Mouse (Mus musculus) adrenal gland, postnatal 4 days (tissue): ENCODE measurements around the gene Crip2. TPM values are rescaled to one million over a fixed set of nuclear protein-coding genes. Genes with fewer than 3 reads are reported as not detected.

ENCODE experiments used
- DNase-seq, 2 experiments: peaks; one replicate each; pipeline ENCODE4 v3.0.0; 2021 to 2022; ENCODE audit warnings: low spot score in 2 of 2, mixed read lengths in 2 of 2
- total RNA-seq, 2 experiments: library from RNA; stranded (reverse); gene quantifications; 2 replicates each; pipeline ENCODE4 v1.2.3; 2021

Crip2 gene
- total RNA-seq, 2 experiments from 2014 or later = 109 to 110 TPM

GRCm38 (mm10) chr12:113130732-113131131 is 9.3 kb upstream of the Crip2 start:
- DNase-seq = no peak

- no peak for DNase-seq
These were observed 8.4 kb upstream of the Crip2 start for GRCm38 (mm10) chr12:113131601-113132000.

DNA sequence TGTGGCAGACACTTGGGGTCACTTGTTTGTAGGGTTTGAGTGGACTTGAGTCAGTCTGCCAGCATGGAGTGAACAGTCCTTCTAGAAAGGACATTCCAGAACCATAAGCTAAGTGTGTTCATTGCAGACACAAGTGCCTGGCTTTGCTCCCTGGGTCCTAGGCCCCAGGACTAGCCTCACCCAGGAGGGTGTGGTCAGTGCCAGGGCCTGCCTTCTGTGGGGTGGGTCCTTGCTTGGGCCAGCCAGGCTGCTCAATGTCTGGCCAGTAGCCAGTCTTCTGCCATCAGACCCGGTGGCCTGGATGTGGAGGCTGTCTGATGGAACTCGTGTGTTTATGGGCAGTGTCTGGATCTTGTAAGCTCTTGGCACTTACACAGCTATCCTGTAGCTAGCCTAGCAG is 7.5 kb upstream of the Crip2 start:
- DNase-seq = no peak

- DNase-seq = no peak
These were observed 6.8 kb upstream of the Crip2 start for GRCm38 (mm10) chr12:113133260-113133659.

- no peak for DNase-seq
These were observed 6.1 kb upstream of the Crip2 start for GRCm38 (mm10) chr12:113133861-113134403.

DNA sequence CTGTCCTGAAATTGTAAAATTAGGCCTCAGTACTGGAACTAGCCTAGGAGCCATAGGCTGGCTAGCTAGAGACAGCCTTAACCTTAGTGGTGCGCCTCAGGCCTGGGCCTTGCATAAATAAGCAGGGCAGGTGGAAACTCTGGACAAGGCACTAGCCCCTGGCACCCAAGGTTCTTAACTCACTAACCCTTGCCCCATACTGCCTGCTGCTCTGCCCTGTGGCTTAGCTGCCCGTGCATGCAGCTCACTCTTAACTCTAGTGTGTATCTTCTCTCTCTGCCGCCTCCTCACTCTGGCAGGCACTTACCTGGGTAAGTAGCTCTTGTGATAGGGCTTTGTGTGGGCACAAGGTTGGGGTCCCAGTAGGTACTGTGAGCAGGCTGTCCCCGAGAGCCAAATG is 5.5 kb upstream of the Crip2 start:
- DNase-seq = no peak

DNA sequence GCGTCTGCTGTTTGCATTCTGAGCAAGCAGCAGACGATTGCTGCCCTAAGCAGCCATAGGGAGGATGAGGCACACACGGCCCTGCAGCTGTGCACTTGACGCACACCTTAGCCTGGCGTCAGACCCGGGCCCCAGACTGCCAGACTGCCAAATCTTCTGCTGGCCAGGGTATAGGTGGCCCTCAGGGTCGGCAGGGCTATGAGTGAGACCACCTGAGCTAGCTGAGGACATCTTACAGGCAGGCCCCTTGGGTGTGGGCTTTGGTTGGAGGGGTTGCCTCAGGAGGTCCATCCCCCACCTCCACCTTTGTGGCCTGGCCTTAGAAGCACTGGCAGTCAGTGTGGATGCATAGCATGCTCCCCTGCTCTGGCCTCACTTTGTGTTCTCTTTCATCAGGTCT is 4.6 kb upstream of the Crip2 start:
- no peak for DNase-seq

DNA sequence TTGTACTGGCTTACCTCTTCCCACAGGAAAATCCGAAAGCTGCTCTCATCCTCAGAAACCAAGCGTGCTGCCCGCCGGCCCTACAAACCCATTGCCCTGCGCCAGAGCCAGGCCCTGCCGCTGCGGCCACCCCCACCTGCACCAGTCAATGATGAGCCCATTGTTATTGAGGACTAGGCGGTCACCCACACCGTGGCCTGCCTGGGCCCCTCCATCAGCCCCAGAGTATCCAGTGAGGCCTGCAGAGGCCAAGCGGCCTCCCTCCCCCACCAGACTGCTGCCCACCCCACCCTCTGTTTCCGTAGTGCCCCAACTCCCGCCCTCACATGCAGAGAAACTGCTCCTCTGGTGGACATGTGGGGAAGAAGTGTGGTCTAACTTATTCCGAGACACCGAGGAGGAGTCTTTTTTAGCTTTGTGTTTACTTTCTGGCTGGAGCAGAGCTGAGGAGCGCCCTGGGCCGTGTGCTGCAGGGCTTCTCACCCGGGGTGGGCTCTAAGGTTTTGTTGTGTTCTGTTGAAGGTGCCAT is 3.5 kb upstream of the Crip2 start:
- no peak for DNase-seq

- DNase-seq = no peak
These were observed 2.5 kb upstream of the Crip2 start for GRCm38 (mm10) chr12:113137260-113138213.

DNA sequence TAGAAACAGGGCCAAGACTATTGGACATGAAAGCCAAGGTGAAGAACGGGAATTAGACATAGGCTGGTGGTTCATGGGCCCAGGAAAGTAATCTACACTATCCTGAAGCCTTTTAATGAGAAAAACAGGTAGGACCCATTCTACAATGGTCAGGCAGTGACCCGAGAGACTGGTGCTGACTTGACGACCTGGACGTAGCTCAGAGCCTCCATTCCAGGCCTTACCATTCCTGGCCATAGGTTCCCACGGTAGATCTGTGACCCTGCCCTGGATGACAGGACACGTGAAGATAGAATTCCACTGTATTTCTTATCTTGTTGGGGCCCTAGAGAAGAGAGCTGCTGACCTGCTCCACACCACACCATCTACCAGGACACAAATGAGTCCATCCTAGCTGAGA is 1.7 kb upstream of the Crip2 start:
- no peak for DNase-seq

GRCm38 (mm10) chr12:113138901-113139864 is 853 bp upstream of the Crip2 start:
- DNase-seq = no peak

DNA sequence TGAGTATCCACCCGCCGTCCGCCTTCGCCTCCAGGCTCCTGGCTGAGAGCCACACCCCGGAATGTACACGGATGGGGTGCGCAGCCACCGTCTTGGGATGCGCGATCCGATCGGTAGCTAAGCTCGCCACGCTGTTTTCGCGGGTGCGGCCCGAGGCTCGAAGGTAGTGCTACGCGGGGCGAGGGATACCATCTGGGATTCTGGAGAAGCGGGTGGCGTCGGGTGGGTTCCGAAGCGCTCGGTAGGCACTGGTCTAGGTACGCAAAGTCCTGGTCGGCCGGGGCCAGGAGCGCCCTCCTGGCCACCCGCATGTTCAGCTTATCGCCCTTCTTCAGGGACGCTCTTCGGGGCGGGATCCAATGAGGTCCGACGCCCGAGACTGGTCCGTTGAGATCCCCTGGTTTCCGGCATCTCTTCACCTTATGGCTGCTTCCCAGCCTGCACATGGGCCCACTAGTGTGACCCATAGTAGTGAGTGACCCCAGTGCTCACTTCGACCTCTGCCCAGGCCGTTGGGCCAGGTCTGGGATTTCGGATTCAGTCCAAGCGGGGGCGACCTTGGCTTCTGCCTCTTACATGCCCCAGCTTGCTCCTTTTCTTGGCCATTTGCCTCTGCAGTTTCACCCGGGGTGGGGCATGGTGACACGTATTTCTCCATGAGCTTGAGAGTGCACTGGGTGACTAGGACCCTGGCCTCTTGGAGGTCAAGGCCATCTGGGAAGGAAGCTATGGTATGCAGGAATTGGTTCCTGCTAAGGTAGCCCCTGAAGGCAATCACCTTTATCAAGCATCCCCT is 778 bp downstream of the Crip2 start:
- peak in 1 of 2 experiments; percentile 34 for DNase-seq

DNA sequence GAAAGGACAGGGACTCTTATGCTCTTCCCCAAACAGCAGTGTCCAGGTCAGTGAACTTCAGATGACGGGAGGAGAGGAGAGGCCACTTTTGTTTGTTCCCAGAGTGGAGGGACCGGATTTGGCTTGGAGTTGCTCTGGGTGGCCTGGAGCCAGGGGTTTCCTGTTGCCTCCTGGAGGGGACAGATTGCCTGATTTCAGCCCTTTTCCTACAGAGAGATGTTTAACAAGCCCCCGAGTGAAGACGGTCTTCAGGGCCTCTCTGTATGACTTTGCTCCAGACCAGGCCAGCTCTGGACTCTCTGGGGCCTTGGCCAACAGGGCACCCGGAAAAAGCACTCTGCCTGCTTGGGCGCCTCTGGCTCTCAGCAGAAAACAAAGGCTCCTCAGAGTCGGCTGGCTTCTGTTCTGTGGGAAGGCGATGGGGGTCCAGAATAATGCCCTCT is 1.5 kb downstream of the Crip2 start:
- DNase-seq = peak in 1 of 2 experiments; percentile 9

- peak in 1 of 2 experiments; percentile 30 for DNase-seq
These were observed 2.3 kb downstream of the Crip2 start for GRCm38 (mm10) chr12:113142021-113142975.

GRCm38 (mm10) chr12:113143164-113143563 is 3.1 kb downstream of the Crip2 start:
- DNase-seq = no peak

GRCm38 (mm10) chr12:113144001-113144756 is 4.1 kb downstream of the Crip2 start:
- DNase-seq = no peak

- no peak for DNase-seq
These were observed 4.8 kb downstream of the Crip2 start for GRCm38 (mm10) chr12:113144886-113145285.

- DNase-seq = no peak
These were observed 5.6 kb downstream of the Crip2 start for GRCm38 (mm10) chr12:113145591-113145990.
